Mouse (Mus musculus) lung, postnatal 36 days (tissue): Measurements from ENCODE around the gene Rhox2h.
"Not testable (repeated sequence)": the region's sequence is repeated elsewhere in the genome, so short reads cannot be mapped to it uniquely, and the experiment has no call there.

Experiments used
- DNase-seq: peaks from one replicate; pipeline ENCODE4 v3.0.0; 2022; ENCODE audit warnings: mixed read lengths

Rhox2h gene

GRCm38 (mm10) chrX:37673177-37673576 lies at the start of gene Rhox2h:
Gene Rhox2h, minus strand, starts transcription at chrX:37673277.
- DNase-seq: not testable (repeated sequence)

GRCm38 (mm10) chrX:37701821-37702387 lies 28.8 kb upstream of the Rhox2h start:
- no peak for DNase-seq

- DNase-seq: no peak
Observed at GRCm38 (mm10) chrX:37692261-37692660, 19.2 kb upstream of the Rhox2h start.

GRCm38 (mm10) chrX:37683031-37683715 lies 10.1 kb upstream of the Rhox2h start:
- DNase-seq: no peak

- not testable (repeated sequence) for DNase-seq
Observed at GRCm38 (mm10) chrX:37668664-37669063, 4.4 kb downstream of the Rhox2h start, which contains the start of gene Rhox3h. Gene Rhox3h, minus strand, starts transcription at chrX:37668764.

GRCm38 (mm10) chrX:37651227-37651626 lies 21.9 kb downstream of the Rhox2h start, which contains the start of gene Rhox4g:
Gene Rhox4g, minus strand, starts transcription at chrX:37651327.
- DNase-seq: not testable (repeated sequence)

GRCm38 (mm10) chrX:37643370-37643769 lies 29.7 kb downstream of the Rhox2h start, which contains the start of gene Rhox2g:
Gene Rhox2g, minus strand, starts transcription at chrX:37643470.
- DNase-seq: not testable (repeated sequence)

- not testable (repeated sequence) for DNase-seq
Observed at GRCm38 (mm10) chrX:37628512-37628911, 44.6 kb downstream of the Rhox2h start, which contains the start of gene Rhox3g. Gene Rhox3g, minus strand, starts transcription at chrX:37628612.
